Mouse (Mus musculus) G1E (cell line): ENCODE data around the gene Lrp1.

Experiments
- CTCF ChIP-seq: IDR thresholded peaks from 2 replicates; pipeline ENCODE4 v1.5.1; 2012; ENCODE audit warnings: low read depth, low read length, inconsistent platforms, mixed read lengths
- GATA1 ChIP-seq: IDR thresholded peaks from 2 replicates; pipeline ENCODE4 v1.6.1; 2012; ENCODE audit warnings: borderline replicate concordance, low read length, inconsistent platforms, mixed read lengths
- TAL1 ChIP-seq: conservative IDR thresholded peaks from 2 replicates; pipeline ENCODE4 v1.6.1; 2012; ENCODE audit warnings: low read depth, low read length, inconsistent platforms, mixed read lengths

DNA sequence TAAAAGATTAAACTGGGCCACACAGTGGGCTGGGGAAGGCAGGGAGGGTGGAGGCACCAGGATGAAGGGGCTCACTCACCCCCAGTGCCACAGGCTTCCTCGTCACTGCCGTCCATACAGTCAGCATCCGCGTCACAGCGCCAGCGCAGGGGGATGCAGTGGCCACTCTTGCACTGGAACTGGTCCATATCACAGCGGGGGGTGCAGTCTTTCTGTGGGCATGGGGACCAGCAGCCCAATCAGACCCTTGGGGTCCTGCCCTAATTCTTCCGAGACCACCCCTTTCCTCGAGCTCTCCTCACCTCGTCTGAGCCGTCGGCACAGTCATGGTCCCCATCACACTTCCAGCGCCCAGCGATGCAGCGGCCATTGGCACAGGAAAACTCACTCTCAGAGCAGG lies 72.7 kb downstream of the Lrp1 start:
- TF ChIP-seq GATA1 (no peak), CTCF (no peak), TAL1 (no peak)
